Mouse (Mus musculus) megakaryocyte-erythroid progenitor cell, adult 5-6 weeks (primary cell): ENCODE measurements at regions not wholly inside any gene's neighbourhood (a gene's known extent, or its start where the extent isn't known, plus 50 kb on each side); places are given as distances from the start of the nearest gene placed in this dataset.

Experiments
- ATAC-seq: replicated peaks from 2 replicates; pipeline ENCODE4 v1.8.0; 2016; ENCODE audit warnings: mild to moderate bottlenecking, inconsistent platforms; ENCODE audit not compliant: severe bottlenecking, poor library complexity, low FRiP score, low TSS enrichment

DNA sequence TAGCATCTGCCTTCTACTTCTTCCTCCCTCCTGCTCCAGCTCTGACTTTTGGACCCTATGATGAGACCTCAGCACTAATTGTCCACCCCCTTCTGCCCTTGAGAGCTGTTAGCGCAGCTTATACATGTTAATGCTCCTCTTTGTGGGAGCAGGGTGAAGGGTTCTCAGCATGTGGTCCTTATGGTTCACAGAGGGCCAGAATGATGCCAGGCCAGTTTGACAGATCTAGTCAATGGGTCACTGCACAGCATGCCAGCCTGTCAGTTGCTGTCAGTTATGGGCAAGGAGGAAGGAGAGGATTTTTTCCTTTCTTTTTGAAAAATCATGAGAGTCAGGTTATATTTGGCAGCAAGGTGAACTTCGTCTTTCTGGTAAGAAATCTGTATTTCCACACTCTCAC, 68.4 kb downstream of the 4931417E11Rik start:
- ATAC-seq: no peak

DNA sequence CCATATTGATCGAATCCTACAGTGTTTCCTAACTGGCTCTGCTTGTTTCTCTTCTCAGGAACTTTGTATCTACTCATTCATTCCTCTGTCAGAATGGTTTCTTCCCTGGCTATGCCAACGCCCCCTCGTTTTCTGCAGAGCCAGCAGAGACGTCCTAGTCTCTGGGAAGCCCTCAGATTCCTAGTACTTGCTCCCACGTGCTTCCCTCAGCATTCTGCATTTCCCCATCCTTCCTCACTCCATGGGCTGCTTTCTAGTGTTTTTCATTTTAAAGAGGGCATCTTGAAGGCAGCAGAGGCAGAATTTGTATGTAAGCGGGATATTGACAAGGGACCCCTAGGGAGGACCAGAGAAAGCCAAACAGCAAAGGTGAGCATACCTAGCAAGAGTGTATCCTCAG, 80.2 kb downstream of the 4931417E11Rik start:
- no peak for ATAC-seq

DNA sequence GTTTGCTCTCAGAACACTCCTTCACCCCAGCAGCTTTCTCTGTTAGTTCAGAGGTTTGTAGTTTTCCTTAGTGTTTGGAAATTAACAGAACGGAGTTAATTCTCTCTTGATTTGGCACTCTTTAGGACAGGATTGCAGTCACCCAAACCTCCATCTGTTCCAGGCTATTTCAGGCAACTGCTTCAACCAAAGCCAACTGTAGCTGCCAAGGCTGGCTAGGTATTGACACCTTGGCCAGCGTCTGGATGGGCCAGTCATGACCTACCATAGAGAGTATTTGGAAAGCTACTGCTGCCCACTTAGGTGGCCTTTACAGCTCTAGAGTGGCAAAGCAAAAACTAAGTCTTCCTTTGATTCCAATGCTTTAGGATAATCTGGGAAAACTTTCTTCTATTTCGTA, 83.2 kb downstream of the 4931417E11Rik start:
- ATAC-seq: no peak

DNA sequence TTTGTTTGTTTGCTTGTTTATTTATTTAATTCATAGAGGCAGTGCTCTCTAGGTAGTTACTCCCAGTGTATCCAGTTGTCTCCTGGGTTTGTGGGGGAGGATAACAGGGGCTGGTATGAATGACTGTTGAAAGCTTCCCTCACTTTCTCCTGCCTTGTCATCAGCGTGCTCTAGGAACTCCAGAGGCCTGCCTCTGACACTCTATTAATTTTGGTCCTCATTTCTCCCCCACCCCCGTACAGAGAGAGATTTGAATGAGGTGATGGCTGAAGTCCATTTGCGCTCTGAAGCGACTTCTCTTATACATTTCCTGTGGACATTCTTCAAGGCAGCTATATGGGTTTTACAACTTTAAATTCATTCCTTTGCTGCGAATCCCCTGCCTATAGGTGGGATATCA, 89.6 kb downstream of the 4931417E11Rik start:
- no peak for ATAC-seq

DNA sequence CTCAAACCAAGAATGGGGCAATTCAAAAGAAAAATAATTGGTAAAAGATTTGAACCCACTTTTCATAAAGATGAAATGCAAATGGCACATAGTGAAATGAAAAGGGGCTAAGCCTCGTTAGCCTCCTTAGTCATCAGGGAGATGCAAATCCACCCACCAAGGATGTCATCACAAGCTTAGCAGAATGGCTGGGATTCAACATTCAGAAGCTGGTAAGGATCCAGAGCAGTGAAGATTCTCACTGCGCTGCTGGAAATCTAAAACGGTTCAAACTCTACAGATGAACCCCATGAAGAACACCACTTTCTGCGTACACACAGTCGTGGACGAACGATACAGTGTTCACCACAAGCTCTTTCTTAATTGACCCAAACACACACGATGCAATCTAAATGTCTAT, 91.6 kb downstream of the 4931417E11Rik start:
- ATAC-seq: no peak

DNA sequence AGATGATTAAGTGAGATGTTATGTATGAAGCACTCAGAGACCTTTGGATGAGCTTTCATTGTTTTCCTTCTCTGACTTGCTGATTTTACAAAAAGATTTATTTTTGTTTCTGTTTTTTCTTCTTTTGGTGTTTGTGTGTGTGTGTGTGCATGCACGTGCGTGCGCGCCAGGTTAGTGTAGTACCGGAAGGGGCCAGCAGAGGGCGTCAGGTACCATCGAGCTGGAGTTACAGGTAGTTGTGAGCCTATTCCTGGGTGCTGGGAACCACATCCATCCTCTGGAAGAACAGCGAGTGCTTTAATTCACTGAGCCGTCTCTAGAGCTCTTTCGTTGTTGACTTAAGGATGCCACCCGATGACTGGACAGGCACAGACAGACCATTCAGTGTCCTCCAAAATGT, 93.2 kb downstream of the 4931417E11Rik start:
- no peak for ATAC-seq

DNA sequence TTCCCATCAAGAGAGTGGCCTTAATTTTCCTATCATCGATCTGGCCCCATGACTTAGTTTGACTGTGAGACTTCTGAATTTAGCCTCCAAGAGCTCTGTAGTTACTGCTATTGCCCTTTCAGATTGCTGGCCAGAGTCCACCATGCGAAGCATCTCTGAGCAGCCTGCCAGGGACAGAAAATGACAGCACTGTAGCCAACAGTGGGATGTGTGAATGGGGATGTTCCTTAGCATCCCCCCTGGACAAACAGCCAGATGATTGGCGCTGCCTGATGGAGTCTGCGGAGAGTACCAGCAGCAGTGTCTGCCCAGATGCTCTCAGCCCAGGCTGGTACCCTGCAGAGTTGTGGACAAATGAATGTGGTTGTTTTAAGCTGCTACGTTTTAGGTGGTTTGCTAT, 96.6 kb downstream of the 4931417E11Rik start:
- no peak for ATAC-seq

DNA sequence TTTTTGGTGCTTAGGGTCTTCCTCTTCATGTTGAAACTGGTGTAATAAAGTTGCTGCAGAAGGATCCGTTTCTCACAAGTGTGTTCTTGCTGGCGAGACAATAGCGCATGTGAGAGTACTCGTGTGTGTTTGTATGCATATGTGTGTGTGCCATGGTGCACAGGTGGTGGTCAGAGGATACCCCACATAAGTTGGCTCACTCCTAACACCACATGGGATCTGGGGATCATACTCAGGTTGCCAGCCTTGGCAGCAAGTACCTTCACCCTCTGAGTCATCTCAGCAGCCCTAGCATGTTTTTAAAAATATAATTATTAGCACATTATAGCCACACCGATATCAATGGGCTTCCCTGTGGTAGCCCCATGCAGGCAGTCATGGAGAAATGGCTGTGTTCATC, 97.6 kb downstream of the 4931417E11Rik start:
- ATAC-seq: no peak

DNA sequence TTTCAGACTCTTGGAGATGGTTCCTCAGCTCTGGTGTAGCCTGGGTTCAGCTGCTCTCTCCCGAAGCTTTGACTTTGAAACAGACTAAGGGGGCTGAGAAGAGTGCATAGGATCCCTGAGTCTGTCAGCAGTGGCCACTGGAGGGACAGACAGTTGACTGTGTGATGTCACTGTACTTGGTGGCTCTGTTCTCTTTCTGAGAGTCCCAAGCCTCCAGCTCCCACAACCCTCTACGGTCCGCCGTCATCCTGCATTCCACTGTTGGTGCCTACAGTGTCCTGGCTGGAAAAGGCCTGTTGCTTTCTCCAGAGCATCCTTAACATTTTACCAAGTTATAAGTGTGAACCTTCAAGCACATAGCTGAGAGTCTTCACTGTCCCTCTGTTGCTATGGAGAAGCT, 98.6 kb downstream of the 4931417E11Rik start:
- no peak for ATAC-seq

DNA sequence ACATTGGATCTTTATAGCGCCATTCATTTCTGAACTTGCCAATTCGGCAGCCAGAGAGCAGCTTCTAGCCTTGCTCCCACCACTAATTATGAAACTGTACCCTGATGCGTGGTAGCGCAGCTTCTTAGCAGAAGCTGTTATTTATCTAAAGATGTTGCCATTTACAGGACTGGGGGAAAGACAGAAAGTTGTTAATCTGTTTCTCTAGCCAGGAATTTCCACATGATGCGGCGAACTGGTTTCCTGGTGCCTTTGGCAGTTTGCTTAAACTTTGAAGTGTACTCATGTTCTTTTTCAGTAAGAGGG, 100.7 kb downstream of the 4931417E11Rik start:
- ATAC-seq: no peak

DNA sequence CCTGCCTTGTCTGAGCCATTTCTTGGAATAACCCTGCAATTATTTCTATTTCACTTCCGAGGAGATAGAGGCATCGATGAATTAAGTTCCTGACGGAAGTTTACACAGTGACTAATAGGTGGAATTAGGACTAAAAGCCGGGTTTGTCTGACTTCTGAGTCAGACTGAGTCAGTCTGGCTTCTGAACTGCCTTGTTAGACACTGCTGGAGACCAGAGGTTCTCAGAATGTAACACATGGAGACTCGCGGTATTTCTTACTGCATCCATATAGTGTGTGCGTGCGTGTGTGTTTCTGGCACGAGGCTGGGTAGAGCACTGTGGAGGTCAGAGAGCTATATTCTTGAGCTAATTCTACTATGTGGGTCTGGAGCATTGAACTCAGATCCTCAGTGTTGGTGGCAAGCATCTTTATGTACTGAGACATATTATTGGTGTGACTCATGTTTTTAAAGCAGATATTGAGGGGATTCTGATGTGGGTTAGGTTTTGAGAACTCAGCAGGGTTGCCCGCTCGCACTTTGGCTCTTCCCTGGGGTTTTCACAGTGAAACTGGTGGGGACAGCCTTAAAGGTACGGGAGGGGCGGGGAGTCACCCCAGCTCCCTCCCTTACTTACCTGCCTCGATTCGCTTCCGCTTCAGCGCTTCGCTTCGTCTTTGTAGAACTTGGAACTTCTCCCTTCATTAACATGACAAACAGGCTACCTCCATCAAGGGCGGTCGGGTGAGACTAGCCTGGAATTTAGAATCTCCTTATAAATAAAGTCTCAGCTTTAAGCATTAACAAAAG, 101.2 kb downstream of the 4931417E11Rik start:
- ATAC-seq: no peak

DNA sequence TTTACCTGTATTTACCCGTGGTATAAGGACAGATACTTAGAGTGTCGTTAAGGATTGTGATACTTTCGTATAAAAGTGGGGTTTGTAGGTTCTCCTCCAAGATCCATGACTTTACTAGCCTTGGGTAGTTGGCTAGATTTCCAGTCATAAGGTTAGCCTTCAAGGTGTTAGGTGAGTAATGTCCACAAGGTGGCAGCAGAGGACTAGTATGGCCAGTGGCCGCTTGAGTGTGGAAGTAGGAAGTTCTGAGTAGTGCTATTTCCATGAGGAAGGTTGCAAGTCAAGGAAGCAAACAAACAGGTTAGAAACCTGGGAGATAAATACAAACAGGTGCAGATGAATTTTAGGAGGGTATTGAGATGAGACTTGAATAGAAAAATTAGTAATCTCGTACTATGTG, 101.9 kb downstream of the 4931417E11Rik start:
- peak; percentile 95 for ATAC-seq

DNA sequence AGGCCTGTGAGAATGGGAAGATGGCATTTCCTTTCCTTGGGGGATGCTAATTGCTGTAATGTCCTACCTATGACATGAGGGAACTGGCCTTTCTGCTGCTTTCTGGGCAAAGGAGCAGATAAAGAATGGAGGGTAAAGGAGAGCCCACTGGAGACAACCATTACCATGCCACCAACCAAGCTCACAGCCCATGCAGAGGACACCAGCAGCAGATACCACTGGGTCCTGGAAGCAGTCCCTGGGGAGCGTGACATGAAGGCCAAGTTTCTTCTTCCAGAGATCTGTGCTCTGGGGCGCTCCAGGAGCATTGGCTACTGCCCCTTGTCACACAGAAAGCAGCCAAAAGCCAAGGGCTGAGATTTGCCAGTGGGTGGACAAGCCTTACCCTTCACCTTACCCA, 102.8 kb downstream of the 4931417E11Rik start:
- ATAC-seq: no peak

DNA sequence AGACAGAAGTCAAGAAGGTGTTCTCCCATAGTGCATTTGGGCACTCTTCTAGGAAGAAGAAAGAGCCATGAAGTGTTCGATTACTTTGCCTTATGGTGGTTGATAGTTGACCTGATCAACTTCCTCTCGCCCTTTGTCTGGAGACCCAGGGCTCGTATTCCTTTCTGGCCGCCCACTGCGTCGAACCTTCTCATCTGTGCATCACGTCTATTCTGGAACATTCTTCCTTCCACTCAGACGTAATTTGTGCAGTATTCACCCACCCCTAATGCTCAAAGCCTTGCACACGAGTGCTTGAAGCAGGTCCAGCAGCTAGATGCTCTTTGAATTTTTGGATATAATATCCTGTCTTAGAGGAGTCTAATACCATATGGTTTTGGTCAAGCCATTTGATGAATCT, 104.2 kb downstream of the 4931417E11Rik start:
- ATAC-seq: no peak

DNA sequence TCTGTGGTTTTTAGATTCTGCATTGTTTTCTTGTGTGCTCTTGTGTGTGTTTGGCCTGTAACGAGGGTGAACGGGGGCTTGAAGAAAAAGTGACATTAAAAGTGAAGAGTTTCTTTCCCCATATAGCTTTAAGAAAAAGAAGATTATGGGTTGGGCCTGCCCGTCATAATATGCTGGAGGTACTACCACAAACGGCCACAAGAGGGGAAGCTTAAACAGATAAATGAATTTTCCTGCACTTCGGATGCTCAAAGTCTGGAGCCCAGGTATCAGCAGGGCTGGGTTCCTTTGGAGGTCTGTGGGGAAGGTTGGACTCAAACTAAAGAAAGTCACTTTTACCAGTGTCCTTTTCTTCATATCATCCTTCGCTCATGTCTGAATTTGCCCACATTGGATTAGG, 86.8 kb downstream of the Suclg1 start:
- no peak for ATAC-seq

DNA sequence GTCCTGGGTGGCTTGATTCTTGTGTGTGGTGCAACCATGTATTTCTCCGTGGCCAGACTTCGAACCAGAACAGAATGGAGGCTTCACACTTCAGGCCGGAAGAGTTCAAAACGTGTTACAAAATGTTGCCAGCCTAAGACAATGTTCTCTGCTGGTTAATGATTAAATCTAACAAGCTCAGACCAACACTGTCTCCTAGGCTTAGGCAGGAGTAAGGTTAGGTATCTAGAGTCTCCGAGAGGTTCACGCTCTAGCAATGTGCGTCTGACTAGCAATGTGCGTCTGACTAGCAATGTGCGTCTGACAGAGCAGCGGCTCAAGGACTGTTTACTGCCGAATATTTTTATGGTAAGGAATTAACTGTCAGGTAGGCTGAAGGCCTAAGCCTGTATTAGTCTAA, 81.5 kb downstream of the Suclg1 start:
- ATAC-seq: no peak
